Mouse (Mus musculus): ENCODE measurements around the gene Atp1b1. TPM values are rescaled to one million over a fixed set of nuclear protein-coding genes. Genes with fewer than 3 reads are reported as not detected.

Gene Atp1b1
- polyA plus RNA-seq, 1 experiment from 2014 or later: 132 TPM

DNA sequence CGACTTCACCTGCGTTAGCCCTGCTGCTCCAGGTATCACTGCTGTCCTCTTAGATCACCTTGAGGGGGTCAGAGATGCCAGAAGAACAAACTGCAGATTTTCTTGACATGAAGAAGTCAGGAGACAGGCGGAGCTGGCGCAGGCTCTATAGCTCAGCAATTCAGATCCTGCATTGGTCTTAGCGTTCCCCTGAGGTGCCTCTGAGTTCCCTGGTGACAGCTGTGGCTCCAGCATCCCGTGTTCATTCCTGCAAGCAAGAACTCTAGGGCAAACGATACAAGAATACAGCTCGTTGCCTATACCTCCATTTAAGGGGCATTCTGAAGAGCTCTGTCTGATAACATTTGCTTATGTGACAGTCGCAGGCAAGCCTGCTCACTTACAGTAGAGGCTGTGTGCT is 29.5 kb downstream of the Atp1b1 start:
- WGBS: 88% methylated on average over 9 of the region's 9 CpGs

DNA sequence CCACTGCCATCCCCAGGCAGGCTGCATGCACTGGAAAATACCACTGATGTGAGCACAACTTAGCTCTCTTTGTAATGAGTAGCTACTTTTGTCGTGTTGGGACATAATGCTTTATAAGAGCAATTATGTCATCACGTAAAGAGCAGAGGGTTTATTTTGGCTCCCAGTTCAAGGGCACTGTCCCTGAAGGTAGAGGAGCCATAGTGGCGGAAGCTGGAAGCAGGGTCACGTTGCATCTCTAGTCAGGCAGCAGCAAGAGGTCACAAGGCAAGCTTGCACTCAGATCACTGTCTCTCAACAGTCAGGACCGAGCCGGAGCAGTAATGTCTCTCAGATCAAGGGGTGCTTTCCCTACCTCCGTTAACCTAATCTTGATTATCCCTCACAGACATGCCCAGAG is 30.4 kb downstream of the Atp1b1 start:
- Histone ChIP-seq H3K4me1 (replicated peaks; ENCODE audit: control insufficient read depth, insufficient read depth, low read length) (no peaks in the 10 kb centered on the region; the same call in 1 of the 2 replicates), H3K9ac (replicated peaks; ENCODE audit: low read depth, low read length) (no peak overlapping the region), H3K4me2 (ENCODE audit: low read length) (no peak overlapping the region), H3K4me3 (replicated peaks; ENCODE audit: low read length) (no peak overlapping the region), H3K27ac (ENCODE audit: low read length) (no peak overlapping the region), H3K36me3 (ENCODE audit: control insufficient read depth, insufficient read depth) (no peaks in the 10 kb centered on the region), H3K9me3 (ENCODE audit: control insufficient read depth, low read length) (no peaks in the 10 kb centered on the region), H3K27me3 (replicated peaks; ENCODE audit: control insufficient read depth, insufficient read depth, low read length) (no peaks in the 10 kb centered on the region)
- WGBS: 74% methylated on average over 7 of the region's 7 CpGs
- ATAC-seq: no peak

More for the DNA sequence above, 29.5 kb downstream of the Atp1b1 start:
- no peak for ATAC-seq
- H3K4me1 ChIP-seq (replicated peaks; ENCODE audit: control insufficient read depth, insufficient read depth, low read length): no peaks in the 10 kb centered on the region; the same call in 1 of the 2 replicates
- no peak overlapping the region for H3K4me2 ChIP-seq (ENCODE audit: low read length)
- H3K27me3 ChIP-seq (replicated peaks; ENCODE audit: control insufficient read depth, insufficient read depth, low read length): no peaks in the 10 kb centered on the region
- no peak overlapping the region for H3K4me3 ChIP-seq (replicated peaks; ENCODE audit: low read length)
- no peak overlapping the region for H3K9ac ChIP-seq (replicated peaks; ENCODE audit: low read depth, low read length)
- H3K36me3 ChIP-seq (ENCODE audit: control insufficient read depth, insufficient read depth): no peaks in the 10 kb centered on the region
- no peak overlapping the region for H3K27ac ChIP-seq (ENCODE audit: low read length)
- no peaks in the 10 kb centered on the region for H3K9me3 ChIP-seq (ENCODE audit: control insufficient read depth, low read length)

DNA sequence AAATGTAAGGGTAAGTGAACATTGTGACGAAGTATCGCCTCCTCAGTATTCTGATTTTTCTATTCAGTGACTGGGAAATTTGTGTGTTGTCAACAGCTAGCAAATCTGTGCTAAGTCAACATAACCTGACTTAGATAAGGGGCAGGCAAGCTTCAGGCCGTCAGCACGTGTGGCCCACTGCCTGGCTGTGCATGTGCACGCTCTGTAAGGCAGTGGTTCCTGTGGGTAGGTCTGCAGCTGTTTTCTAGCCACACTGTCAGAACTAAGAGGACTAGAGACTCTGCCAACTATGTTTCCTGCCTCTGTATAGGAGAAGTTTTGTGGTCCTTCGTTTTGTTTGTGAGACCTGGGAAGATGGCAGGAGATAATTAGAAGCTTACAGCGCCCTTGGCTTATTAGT is 31.9 kb downstream of the Atp1b1 start:
- no peak for ATAC-seq
- Histone ChIP-seq H3K4me1 (replicated peaks; ENCODE audit: control insufficient read depth, insufficient read depth, low read length) (no peaks in the 10 kb centered on the region; the same call in 1 of the 2 replicates), H3K36me3 (ENCODE audit: control insufficient read depth, insufficient read depth) (no peaks in the 10 kb centered on the region), H3K9me3 (ENCODE audit: control insufficient read depth, low read length) (no peaks in the 10 kb centered on the region), H3K27ac (ENCODE audit: low read length) (no peak overlapping the region), H3K4me3 (replicated peaks; ENCODE audit: low read length) (no peak overlapping the region), H3K9ac (replicated peaks; ENCODE audit: low read depth, low read length) (no peak overlapping the region), H3K27me3 (replicated peaks; ENCODE audit: control insufficient read depth, insufficient read depth, low read length) (no peaks in the 10 kb centered on the region), H3K4me2 (ENCODE audit: low read length) (no peak overlapping the region)
- 89% methylated on average over 7 of the region's 7 CpGs for WGBS

- no peaks in the 10 kb centered on the region for H3K27me3 ChIP-seq (replicated peaks; ENCODE audit: control insufficient read depth, insufficient read depth, low read length)
- H3K9me3 ChIP-seq (ENCODE audit: control insufficient read depth, low read length): no peaks in the 10 kb centered on the region
- H3K36me3 ChIP-seq (ENCODE audit: control insufficient read depth, insufficient read depth): no peaks in the 10 kb centered on the region
- H3K4me3 ChIP-seq (replicated peaks; ENCODE audit: low read length): no peak overlapping the region
- no peak overlapping the region for H3K9ac ChIP-seq (replicated peaks; ENCODE audit: low read depth, low read length)
- no peak for ATAC-seq
- H3K4me1 ChIP-seq (replicated peaks; ENCODE audit: control insufficient read depth, insufficient read depth, low read length): no peaks in the 10 kb centered on the region
- H3K4me2 ChIP-seq (ENCODE audit: low read length): no peak overlapping the region
- H3K27ac ChIP-seq (ENCODE audit: low read length): no peak overlapping the region
- WGBS: 88% methylated on average over 6 of the region's 6 CpGs
These were observed 37.4 kb downstream of the Atp1b1 start for GRCm38 (mm10) chr1:164420623-164421354.

GRCm38 (mm10) chr1:164419401-164419800 is 38.8 kb downstream of the Atp1b1 start:
- no peak overlapping the region for H3K27ac ChIP-seq (ENCODE audit: low read length)
- H3K9ac ChIP-seq (replicated peaks; ENCODE audit: low read depth, low read length): no peak overlapping the region
- H3K27me3 ChIP-seq (replicated peaks; ENCODE audit: control insufficient read depth, insufficient read depth, low read length): no peaks in the 10 kb centered on the region
- H3K4me2 ChIP-seq (ENCODE audit: low read length): no peak overlapping the region
- H3K4me3 ChIP-seq (replicated peaks; ENCODE audit: low read length): no peak overlapping the region
- no peaks in the 10 kb centered on the region for H3K9me3 ChIP-seq (ENCODE audit: control insufficient read depth, low read length)
- ATAC-seq: no peak
- 88% methylated on average over 8 of the region's 8 CpGs for WGBS
- H3K4me1 ChIP-seq (replicated peaks; ENCODE audit: control insufficient read depth, insufficient read depth, low read length): no peaks in the 10 kb centered on the region
- H3K36me3 ChIP-seq (ENCODE audit: control insufficient read depth, insufficient read depth): no peaks in the 10 kb centered on the region

DNA sequence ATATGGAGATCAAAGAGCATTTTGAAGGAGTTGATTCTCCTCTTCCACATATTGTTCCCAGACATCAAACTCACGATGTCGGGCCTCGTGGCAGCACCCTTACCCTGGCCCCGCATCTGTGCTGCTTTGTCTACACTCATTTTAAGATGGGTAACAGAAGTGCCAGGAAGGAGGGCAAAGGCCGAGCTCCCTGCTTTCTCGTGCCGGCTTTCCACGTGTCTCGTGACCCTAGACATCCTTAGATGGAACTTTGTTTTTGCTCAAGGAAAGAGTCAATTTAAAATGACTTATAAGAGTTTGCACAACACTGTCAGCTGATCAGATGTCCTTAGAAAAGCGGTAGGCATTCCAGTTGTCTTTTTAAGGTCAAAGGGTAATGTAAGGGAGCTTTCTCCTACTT is 39.8 kb downstream of the Atp1b1 start:
- no peaks in the 10 kb centered on the region for H3K27me3 ChIP-seq (replicated peaks; ENCODE audit: control insufficient read depth, insufficient read depth, low read length)
- H3K36me3 ChIP-seq (ENCODE audit: control insufficient read depth, insufficient read depth): peaks cover 3% of the 10 kb centered on the region; the same call in 1 of the 2 replicates
- ATAC-seq: no peak
- H3K27ac ChIP-seq (ENCODE audit: low read length): no peak overlapping the region
- H3K4me2 ChIP-seq (ENCODE audit: low read length): no peak overlapping the region
- WGBS: 92% methylated on average over 10 of the region's 10 CpGs
- no peak overlapping the region for H3K4me3 ChIP-seq (replicated peaks; ENCODE audit: low read length)
- H3K9me3 ChIP-seq (ENCODE audit: control insufficient read depth, low read length): no peaks in the 10 kb centered on the region
- H3K4me1 ChIP-seq (replicated peaks; ENCODE audit: control insufficient read depth, insufficient read depth, low read length): no peaks in the 10 kb centered on the region
- no peak overlapping the region for H3K9ac ChIP-seq (replicated peaks; ENCODE audit: low read depth, low read length)

DNA sequence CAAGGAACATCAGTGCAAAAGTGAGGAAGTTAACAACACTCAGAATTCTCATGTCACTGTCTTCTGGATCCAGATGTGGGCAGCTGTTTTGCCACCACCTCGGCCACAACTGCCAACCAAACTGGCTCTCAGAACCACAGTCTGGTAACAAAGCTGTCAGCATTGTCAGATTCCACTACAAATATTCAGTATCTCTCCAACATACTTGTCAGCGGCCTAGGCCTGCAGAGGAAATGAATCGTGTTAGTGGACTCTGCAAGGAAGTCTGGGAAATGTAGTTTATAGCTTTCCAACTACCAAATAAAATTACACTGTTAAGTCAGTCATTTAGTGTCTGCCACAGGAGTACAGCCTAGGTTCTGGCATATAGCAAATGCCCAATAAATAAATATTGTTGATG is 40.6 kb downstream of the Atp1b1 start:
- H3K9ac ChIP-seq (replicated peaks; ENCODE audit: low read depth, low read length): no peak overlapping the region
- H3K27ac ChIP-seq (ENCODE audit: low read length): no peak overlapping the region
- no peak for ATAC-seq
- no peak overlapping the region for H3K4me2 ChIP-seq (ENCODE audit: low read length)
- WGBS: 90% methylated on average over 3 of the region's 3 CpGs
- peaks cover 3% of the 10 kb centered on the region; the same call in 1 of the 2 replicates for H3K36me3 ChIP-seq (ENCODE audit: control insufficient read depth, insufficient read depth)
- no peaks in the 10 kb centered on the region for H3K4me1 ChIP-seq (replicated peaks; ENCODE audit: control insufficient read depth, insufficient read depth, low read length)
- no peaks in the 10 kb centered on the region for H3K9me3 ChIP-seq (ENCODE audit: control insufficient read depth, low read length)
- H3K27me3 ChIP-seq (replicated peaks; ENCODE audit: control insufficient read depth, insufficient read depth, low read length): no peaks in the 10 kb centered on the region
- no peak overlapping the region for H3K4me3 ChIP-seq (replicated peaks; ENCODE audit: low read length)

DNA sequence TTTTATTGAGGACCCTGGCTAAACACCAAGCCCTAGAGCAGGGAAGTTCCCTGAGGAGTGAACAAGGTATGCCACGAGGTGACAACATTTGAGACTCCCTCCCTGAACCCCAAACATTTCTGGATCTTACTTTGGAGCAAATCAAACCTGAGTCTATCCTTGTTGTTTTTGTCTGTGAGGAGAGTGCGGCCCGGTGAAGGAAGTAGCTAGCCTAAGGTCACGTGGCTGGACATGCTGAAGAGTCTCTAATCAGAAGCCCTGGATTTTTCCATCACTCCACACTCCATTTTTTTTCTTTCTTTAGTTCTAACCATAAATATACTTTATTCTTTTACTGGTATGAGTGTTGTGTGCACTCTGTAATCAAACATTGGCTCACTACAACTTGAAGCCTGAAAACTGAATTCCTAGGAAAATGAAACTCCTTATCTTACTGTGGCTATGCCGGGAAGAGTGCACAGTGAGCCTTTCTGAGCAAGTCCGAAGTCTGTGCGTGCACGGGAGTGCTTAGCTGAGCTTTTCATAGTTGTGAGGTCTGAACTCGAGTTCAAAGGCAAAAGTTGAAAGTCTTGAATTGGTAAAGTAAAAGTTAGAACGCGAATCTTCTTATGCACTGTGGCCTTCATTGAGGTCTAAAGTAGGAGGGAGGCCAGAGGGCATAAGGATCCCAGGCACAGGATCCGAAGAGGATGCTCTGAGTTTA is 41.3 kb downstream of the Atp1b1 start:
- H3K4me1 ChIP-seq (replicated peaks; ENCODE audit: control insufficient read depth, insufficient read depth, low read length): no peaks in the 10 kb centered on the region
- H3K9me3 ChIP-seq (ENCODE audit: control insufficient read depth, low read length): no peaks in the 10 kb centered on the region
- H3K27ac ChIP-seq (ENCODE audit: low read length): no peak overlapping the region
- H3K36me3 ChIP-seq (ENCODE audit: control insufficient read depth, insufficient read depth): peaks cover 3% of the 10 kb centered on the region; the same call in 1 of the 2 replicates
- H3K4me2 ChIP-seq (ENCODE audit: low read length): no peak overlapping the region
- no peak overlapping the region for H3K9ac ChIP-seq (replicated peaks; ENCODE audit: low read depth, low read length)
- 91% methylated on average over 12 of the region's 12 CpGs for WGBS
- no peaks in the 10 kb centered on the region for H3K27me3 ChIP-seq (replicated peaks; ENCODE audit: control insufficient read depth, insufficient read depth, low read length)
- ATAC-seq: no peak
- H3K4me3 ChIP-seq (replicated peaks; ENCODE audit: low read length): no peak overlapping the region

GRCm38 (mm10) chr1:164415347-164415751 is 42.8 kb downstream of the Atp1b1 start:
- no peak for ATAC-seq

More at GRCm38 (mm10) chr1:164415347-164415751, 42.8 kb downstream of the Atp1b1 start:
- Histone ChIP-seq H3K27ac (ENCODE audit: low read length) (no peak overlapping the region), H3K4me2 (ENCODE audit: low read length) (no peak overlapping the region), H3K9ac (replicated peaks; ENCODE audit: low read depth, low read length) (no peak overlapping the region), H3K27me3 (replicated peaks; ENCODE audit: control insufficient read depth, insufficient read depth, low read length) (no peaks in the 10 kb centered on the region), H3K9me3 (ENCODE audit: control insufficient read depth, low read length) (no peaks in the 10 kb centered on the region), H3K4me1 (replicated peaks; ENCODE audit: control insufficient read depth, insufficient read depth, low read length) (no peaks in the 10 kb centered on the region), H3K36me3 (ENCODE audit: control insufficient read depth, insufficient read depth) (peaks cover 3% of the 10 kb centered on the region; the same call in 1 of the 2 replicates), H3K4me3 (replicated peaks; ENCODE audit: low read length) (no peak overlapping the region)
- 76% methylated on average over 2 of the region's 2 CpGs for WGBS

All from forebrain, embryonic 16.5 days (tissue).